Mouse (Mus musculus): ENCODE measurements around the gene Kremen1. TPM values are rescaled to one million over a fixed set of nuclear protein-coding genes. Genes with fewer than 3 reads are reported as not detected.

Kremen1 gene
- polyA plus RNA-seq, 1 experiment from 2014 or later, result 26.7 TPM

- WGBS, result 74% methylated on average over 13 of the region's 13 CpGs
- no peak for ATAC-seq (ENCODE audit: low read depth)
- DNase-seq (ENCODE audit: low spot score), result no peak
- H3K9ac ChIP-seq (ENCODE audit: low read depth, low read length), result no peak overlapping the region
- H3K4me1 ChIP-seq (ENCODE audit: control insufficient read depth, insufficient read depth, low read length), result peaks cover 52% of the 10 kb centered on the region
- H3K27ac ChIP-seq (replicated peaks; ENCODE audit: low read depth, low read length), result peak overlapping the region; percentile 80
- no peak overlapping the region for H3K4me2 ChIP-seq (ENCODE audit: low read depth, low read length)
- H3K27me3 ChIP-seq (replicated peaks; ENCODE audit: control insufficient read depth, insufficient read depth, low read length), result no peaks in the 10 kb centered on the region
- H3K9me3 ChIP-seq (ENCODE audit: control insufficient read depth, low read length), result no peaks in the 10 kb centered on the region
- no peak overlapping the region for H3K4me3 ChIP-seq (ENCODE audit: low read depth, low read length)
- no peaks in the 10 kb centered on the region for H3K36me3 ChIP-seq (ENCODE audit: control insufficient read depth, insufficient read depth, low read length)
Observed at GRCm38 (mm10) chr11:5257151-5257862, 4.1 kb downstream of the Kremen1 start.

GRCm38 (mm10) chr11:5255509-5256014 is 5.8 kb downstream of the Kremen1 start:
- H3K4me3 ChIP-seq (ENCODE audit: low read depth, low read length), result no peak overlapping the region
- no peaks in the 10 kb centered on the region for H3K36me3 ChIP-seq (ENCODE audit: control insufficient read depth, insufficient read depth, low read length)
- H3K4me2 ChIP-seq (ENCODE audit: low read depth, low read length), result no peak overlapping the region
- H3K9me3 ChIP-seq (ENCODE audit: control insufficient read depth, low read length), result no peaks in the 10 kb centered on the region
- no peak overlapping the region for H3K9ac ChIP-seq (ENCODE audit: low read depth, low read length)
- H3K27ac ChIP-seq (replicated peaks; ENCODE audit: low read depth, low read length), result peak overlapping the region; percentile 80
- DNase-seq (ENCODE audit: low spot score), result peak; percentile 85
- 30% methylated on average over 9 of the region's 9 CpGs for WGBS
- no peaks in the 10 kb centered on the region for H3K27me3 ChIP-seq (replicated peaks; ENCODE audit: control insufficient read depth, insufficient read depth, low read length)
- peaks cover 64% of the 10 kb centered on the region for H3K4me1 ChIP-seq (ENCODE audit: control insufficient read depth, insufficient read depth, low read length)
- ATAC-seq (ENCODE audit: low read depth), result peak; percentile 45

GRCm38 (mm10) chr11:5254016-5254415 is 7.3 kb downstream of the Kremen1 start:
- Histone ChIP-seq H3K27me3 (replicated peaks; ENCODE audit: control insufficient read depth, insufficient read depth, low read length) (no peaks in the 10 kb centered on the region), H3K4me3 (ENCODE audit: low read depth, low read length) (no peak overlapping the region), H3K9ac (ENCODE audit: low read depth, low read length) (no peak overlapping the region), H3K4me1 (ENCODE audit: control insufficient read depth, insufficient read depth, low read length) (peaks cover 59% of the 10 kb centered on the region), H3K27ac (replicated peaks; ENCODE audit: low read depth, low read length) (no peak overlapping the region), H3K9me3 (ENCODE audit: control insufficient read depth, low read length) (no peaks in the 10 kb centered on the region), H3K36me3 (ENCODE audit: control insufficient read depth, insufficient read depth, low read length) (no peaks in the 10 kb centered on the region), H3K4me2 (ENCODE audit: low read depth, low read length) (no peak overlapping the region)
- no peak for DNase-seq (ENCODE audit: low spot score)
- ATAC-seq (ENCODE audit: low read depth), result no peak
- WGBS, result 73% methylated on average over 2 of the region's 2 CpGs

GRCm38 (mm10) chr11:5253528-5253927 is 7.8 kb downstream of the Kremen1 start:
- Histone ChIP-seq H3K36me3 (ENCODE audit: control insufficient read depth, insufficient read depth, low read length) (no peaks in the 10 kb centered on the region), H3K4me1 (ENCODE audit: control insufficient read depth, insufficient read depth, low read length) (peaks cover 59% of the 10 kb centered on the region), H3K27ac (replicated peaks; ENCODE audit: low read depth, low read length) (no peak overlapping the region), H3K4me2 (ENCODE audit: low read depth, low read length) (no peak overlapping the region), H3K4me3 (ENCODE audit: low read depth, low read length) (no peak overlapping the region), H3K27me3 (replicated peaks; ENCODE audit: control insufficient read depth, insufficient read depth, low read length) (no peaks in the 10 kb centered on the region), H3K9ac (ENCODE audit: low read depth, low read length) (no peak overlapping the region), H3K9me3 (ENCODE audit: control insufficient read depth, low read length) (no peaks in the 10 kb centered on the region)
- ATAC-seq (ENCODE audit: low read depth) (no peak), DNase-seq (ENCODE audit: low spot score) (no peak)
- 57% methylated on average over 3 of the region's 3 CpGs for WGBS

GRCm38 (mm10) chr11:5252727-5253126 is 8.6 kb downstream of the Kremen1 start:
- Histone ChIP-seq H3K36me3 (ENCODE audit: control insufficient read depth, insufficient read depth, low read length) (no peaks in the 10 kb centered on the region), H3K4me1 (ENCODE audit: control insufficient read depth, insufficient read depth, low read length) (peaks cover 59% of the 10 kb centered on the region)

GRCm38 (mm10) chr11:5251112-5251511 is 10.2 kb downstream of the Kremen1 start:
- no peak overlapping the region for H3K9ac ChIP-seq (ENCODE audit: low read depth, low read length)
- H3K4me3 ChIP-seq (ENCODE audit: low read depth, low read length), result no peak overlapping the region
- H3K9me3 ChIP-seq (ENCODE audit: control insufficient read depth, low read length), result no peaks in the 10 kb centered on the region
- ATAC-seq (ENCODE audit: low read depth) (peak; percentile 24; the same call in 1 of the 2 replicates), DNase-seq (ENCODE audit: low spot score) (no peak)
- no peaks in the 10 kb centered on the region for H3K27me3 ChIP-seq (replicated peaks; ENCODE audit: control insufficient read depth, insufficient read depth, low read length)
- no peak overlapping the region for H3K4me2 ChIP-seq (ENCODE audit: low read depth, low read length)
- H3K36me3 ChIP-seq (ENCODE audit: control insufficient read depth, insufficient read depth, low read length), result no peaks in the 10 kb centered on the region
- WGBS, result 28% methylated on average over 6 of the region's 6 CpGs
- peaks cover 52% of the 10 kb centered on the region for H3K4me1 ChIP-seq (ENCODE audit: control insufficient read depth, insufficient read depth, low read length)
- peak overlapping the region; percentile 67; the same call in 1 of the 2 replicates for H3K27ac ChIP-seq (replicated peaks; ENCODE audit: low read depth, low read length)

More at GRCm38 (mm10) chr11:5252727-5253126, 8.6 kb downstream of the Kremen1 start:
- no peak for ATAC-seq (ENCODE audit: low read depth)
- WGBS, result 77% methylated on average over 8 of the region's 8 CpGs
- DNase-seq (ENCODE audit: low spot score), result no peak
- H3K27me3 ChIP-seq (replicated peaks; ENCODE audit: control insufficient read depth, insufficient read depth, low read length), result no peaks in the 10 kb centered on the region
- H3K9me3 ChIP-seq (ENCODE audit: control insufficient read depth, low read length), result no peaks in the 10 kb centered on the region
- no peak overlapping the region for H3K9ac ChIP-seq (ENCODE audit: low read depth, low read length)
- no peak overlapping the region for H3K4me3 ChIP-seq (ENCODE audit: low read depth, low read length)
- H3K4me2 ChIP-seq (ENCODE audit: low read depth, low read length), result no peak overlapping the region
- H3K27ac ChIP-seq (replicated peaks; ENCODE audit: low read depth, low read length), result peak overlapping the region; percentile 18; the same call in 1 of the 2 replicates

- H3K27ac ChIP-seq (replicated peaks; ENCODE audit: low read depth, low read length), result no peak overlapping the region
- no peak for ATAC-seq (ENCODE audit: low read depth)
- WGBS, result 51% methylated on average over 2 of the region's 2 CpGs
- peaks cover 3% of the 10 kb centered on the region; the same call in 1 of the 2 replicates for H3K36me3 ChIP-seq (ENCODE audit: control insufficient read depth, insufficient read depth, low read length)
- no peaks in the 10 kb centered on the region for H3K9me3 ChIP-seq (ENCODE audit: control insufficient read depth, low read length)
- no peaks in the 10 kb centered on the region for H3K27me3 ChIP-seq (replicated peaks; ENCODE audit: control insufficient read depth, insufficient read depth, low read length)
- H3K4me2 ChIP-seq (ENCODE audit: low read depth, low read length), result no peak overlapping the region
- no peak overlapping the region for H3K9ac ChIP-seq (ENCODE audit: low read depth, low read length)
- no peak for DNase-seq (ENCODE audit: low spot score)
- H3K4me3 ChIP-seq (ENCODE audit: low read depth, low read length), result no peak overlapping the region
- peaks cover 47% of the 10 kb centered on the region for H3K4me1 ChIP-seq (ENCODE audit: control insufficient read depth, insufficient read depth, low read length)
Observed at GRCm38 (mm10) chr11:5248200-5248599, 13.2 kb downstream of the Kremen1 start.

- ATAC-seq (ENCODE audit: low read depth), result no peak
Observed at GRCm38 (mm10) chr11:5245431-5245830, 15.9 kb downstream of the Kremen1 start.

More at GRCm38 (mm10) chr11:5245431-5245830, 15.9 kb downstream of the Kremen1 start:
- DNase-seq (ENCODE audit: low spot score), result no peak
- H3K4me3 ChIP-seq (ENCODE audit: low read depth, low read length), result no peak overlapping the region
- H3K27ac ChIP-seq (replicated peaks; ENCODE audit: low read depth, low read length), result peak overlapping the region; percentile 88
- H3K4me2 ChIP-seq (ENCODE audit: low read depth, low read length), result peak overlapping the region; percentile 52
- peaks cover 15% of the 10 kb centered on the region for H3K36me3 ChIP-seq (ENCODE audit: control insufficient read depth, insufficient read depth, low read length)
- no peaks in the 10 kb centered on the region for H3K9me3 ChIP-seq (ENCODE audit: control insufficient read depth, low read length)
- no peak overlapping the region for H3K9ac ChIP-seq (ENCODE audit: low read depth, low read length)
- WGBS, result 61% methylated on average over 7 of the region's 7 CpGs
- peaks cover 30% of the 10 kb centered on the region for H3K4me1 ChIP-seq (ENCODE audit: control insufficient read depth, insufficient read depth, low read length)
- no peaks in the 10 kb centered on the region for H3K27me3 ChIP-seq (replicated peaks; ENCODE audit: control insufficient read depth, insufficient read depth, low read length)

Data from embryonic facial prominence, embryonic 14.5 days (tissue).